Mouse (Mus musculus): ENCODE results near the gene Thoc3. TPM values are rescaled to one million over a fixed set of nuclear protein-coding genes. Genes with fewer than 3 reads are reported as not detected.

Gene Thoc3
- polyA plus RNA-seq (2017; shearing (Covaris generic)) = 10 to 100 TPM; 40.7 to 55.1 TPM

GRCm38 (mm10) chr13:54468098-54469011 is at the start of gene Thoc3:
Thoc3 (minus strand) TSS chr13:54468849.

GRCm38 (mm10) chr13:54503604-54504521 is 35.2 kb upstream of the Thoc3 start, which contains the start of gene Simc1:
Simc1 (plus strand) TSS chr13:54503779.

Other genes starting within 250 kb of the Thoc3 start
- under 1 TPM in 1 of 2 experiments, not detected in 1; 0.05 TPM for gene Cplx2, start 97.5 kb downstream of the Thoc3 start, polyA plus RNA-seq (2017; shearing (Covaris generic))
- 10 to 100 TPM; 13.0 to 15.0 TPM for gene Simc1, start 34.9 kb upstream of the Thoc3 start, polyA plus RNA-seq (2017; shearing (Covaris generic))
- gene 4833439L19Rik, start 96.6 kb upstream of the Thoc3 start, polyA plus RNA-seq (2017; shearing (Covaris generic)) = 10 to 100 TPM; 73.7 to 84.8 TPM
- 1 to 10 TPM; 4.5 to 7.9 TPM for gene Arl10, start 106.2 kb upstream of the Thoc3 start, polyA plus RNA-seq (2017; shearing (Covaris generic))
- 10 to 100 TPM; 34.2 to 64.2 TPM for gene Nop16, start 121.2 kb upstream of the Thoc3 start, polyA plus RNA-seq (2017; shearing (Covaris generic))
- gene Higd2a, start 121.4 kb upstream of the Thoc3 start, polyA plus RNA-seq (2017; shearing (Covaris generic)) = 100 to 1,000 TPM; 201 to 236 TPM
- gene Cltb, start 142.5 kb upstream of the Thoc3 start, polyA plus RNA-seq (2017; shearing (Covaris generic)) = 10 to 100 TPM; 20.5 to 59.0 TPM
- gene Faf2, start 152.9 kb upstream of the Thoc3 start, polyA plus RNA-seq (2017; shearing (Covaris generic)) = 10 to 100 TPM; 65.1 to 66.9 TPM
- gene Rnf44, start 225.1 kb upstream of the Thoc3 start, polyA plus RNA-seq (2017; shearing (Covaris generic)) = 10 to 100 TPM; 48.4 to 92.0 TPM
- under 1 TPM in 1 of 2 experiments, not detected in 1; 0.09 TPM for gene Cdhr2, start 232.6 kb upstream of the Thoc3 start, polyA plus RNA-seq (2017; shearing (Covaris generic))

Measured in activated CD4-positive, CD25-positive, alpha-beta regulatory T cell (primary cell).